Mouse (Mus musculus) hindbrain, embryonic 15.5 days (tissue): Measurements from ENCODE around the gene Ptcra. TPM values are rescaled to one million over a fixed set of nuclear protein-coding genes. Genes with fewer than 3 reads are reported as not detected.
"Not testable (repeated sequence)": the region's sequence is repeated elsewhere in the genome, so short reads cannot be mapped to it uniquely, and the experiment has no call there.

ENCODE experiments used
- ATAC-seq: fragments of 200-750 bp; cut with Nextera tagmentation; 2 replicates; pipeline ENCODE4 v1.8.0; 2017; ENCODE audit warnings: low read depth, moderate number of reproducible peaks, moderate TSS enrichment; ENCODE audit not compliant: low FRiP score
- H3K27ac ChIP-seq: fragments of 300-500 bp; sonication (generic); replicated peaks from 2 replicates; pipeline ENCODE4 v1.5.1; 2015; ENCODE audit warnings: mild to moderate bottlenecking, inconsistent platforms
- H3K27me3 ChIP-seq: fragments of 300-500 bp; sonication (generic); 2 replicates; pipeline ENCODE4 v1.6.1; 2015; ENCODE audit warnings: control low read depth, inconsistent platforms
- H3K36me3 ChIP-seq: fragments of 300-500 bp; sonication (generic); 2 replicates; pipeline ENCODE4 v1.6.1; 2015; ENCODE audit warnings: control low read depth, inconsistent platforms
- H3K4me1 ChIP-seq: fragments of 300-500 bp; sonication (generic); replicated peaks from 2 replicates; pipeline ENCODE4 v1.6.1; 2015; ENCODE audit warnings: control low read depth, inconsistent platforms
- H3K4me2 ChIP-seq: fragments of 300-500 bp; sonication (generic); 2 replicates; pipeline ENCODE4 v1.6.1; 2015; ENCODE audit warnings: moderate library complexity, mild to moderate bottlenecking, inconsistent platforms
- H3K4me3 ChIP-seq: fragments of 300-500 bp; sonication (generic); 2 replicates; pipeline ENCODE4 v1.5.1; 2015; ENCODE audit warnings: mild to moderate bottlenecking, inconsistent platforms
- H3K9ac ChIP-seq: fragments of 300-500 bp; sonication (generic); 2 replicates; pipeline ENCODE4 v1.6.1; 2015; ENCODE audit warnings: inconsistent platforms
- H3K9me3 ChIP-seq: fragments of 300-500 bp; sonication (generic); 2 replicates; pipeline ENCODE4 v1.6.1; 2016; ENCODE audit warnings: control low read depth, inconsistent platforms
- WGBS: fragments of 180-500 bp; shearing (Covaris S2); methylation state at CpG from one replicate; pipeline ENCODE4 v1.1.7; 2015; 5-methylcytosine and 5-hydroxymethylcytosine counted together
- polyA plus RNA-seq: library from polyadenylated mRNA; unstranded; fragments of >200 nt; fragmentation: Nextera tagmentation; extraction: Ambion mirVana; gene quantifications from 2 replicates; pipeline ENCODE4 v1.2.1, GENCODE M21; 2015

The Ptcra gene
- polyA plus RNA-seq, 1 experiment from 2014 or later: 0.19 TPM

DNA sequence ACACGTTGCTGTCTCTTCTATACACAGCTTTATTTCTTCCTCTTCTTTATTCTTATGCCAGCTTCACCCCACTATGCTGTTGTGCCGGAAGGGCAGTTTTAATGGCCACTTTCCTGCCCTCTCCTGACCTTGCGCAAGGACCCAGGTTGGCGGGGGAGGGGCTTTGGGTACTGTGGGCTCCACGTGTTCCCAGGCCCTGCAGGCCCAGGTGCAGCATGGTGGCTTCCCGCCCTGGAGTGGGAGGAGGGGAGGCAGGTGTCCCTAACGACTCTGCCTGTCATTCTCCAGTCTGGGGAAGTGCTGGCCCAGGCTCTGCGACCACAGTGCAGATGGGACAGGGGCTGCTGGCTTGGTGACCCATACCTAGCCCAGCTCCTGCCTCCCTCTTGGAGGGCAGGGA lies 4.4 kb upstream of the Ptcra start:
- Histone ChIP-seq H3K27ac (no peak overlapping the region), H3K4me3 (no peak overlapping the region), H3K9ac (no peak overlapping the region), H3K27me3 (no peaks in the 10 kb centered on the region), H3K4me1 (peaks cover 7% of the 10 kb centered on the region), H3K36me3 (no peaks in the 10 kb centered on the region), H3K4me2 (no peak overlapping the region), H3K9me3 (no peaks in the 10 kb centered on the region)
- ATAC-seq: no peak
- 58% methylated on average over 8 of the region's 8 CpGs for WGBS

DNA sequence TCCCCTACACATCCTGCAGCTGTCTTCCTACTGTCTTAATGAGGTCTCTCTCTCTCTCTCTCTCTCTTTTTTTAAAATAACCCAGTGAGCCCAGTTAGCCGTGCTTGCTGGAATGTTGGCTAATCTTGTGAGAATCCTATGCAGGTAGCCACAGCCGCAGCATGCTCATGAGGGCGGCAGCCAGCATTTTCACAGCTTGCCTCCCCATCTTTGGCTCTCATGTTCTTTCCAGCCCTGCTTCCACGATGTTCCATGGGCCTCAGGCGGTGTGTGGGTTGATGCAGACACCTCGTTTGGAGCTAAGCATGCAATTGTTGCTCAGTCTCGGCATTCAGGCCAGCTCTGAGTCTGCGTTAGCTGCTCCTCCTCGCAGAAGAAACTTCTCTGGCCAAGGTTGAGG lies 1.4 kb upstream of the Ptcra start:
- not testable (repeated sequence) for ATAC-seq, H3K36me3 ChIP-seq, H3K9ac ChIP-seq, H3K4me1 ChIP-seq, H3K27me3 ChIP-seq, H3K4me3 ChIP-seq, H3K27ac ChIP-seq, H3K4me2 ChIP-seq, H3K9me3 ChIP-seq
- 73% methylated on average over 9 of the region's 9 CpGs for WGBS

DNA sequence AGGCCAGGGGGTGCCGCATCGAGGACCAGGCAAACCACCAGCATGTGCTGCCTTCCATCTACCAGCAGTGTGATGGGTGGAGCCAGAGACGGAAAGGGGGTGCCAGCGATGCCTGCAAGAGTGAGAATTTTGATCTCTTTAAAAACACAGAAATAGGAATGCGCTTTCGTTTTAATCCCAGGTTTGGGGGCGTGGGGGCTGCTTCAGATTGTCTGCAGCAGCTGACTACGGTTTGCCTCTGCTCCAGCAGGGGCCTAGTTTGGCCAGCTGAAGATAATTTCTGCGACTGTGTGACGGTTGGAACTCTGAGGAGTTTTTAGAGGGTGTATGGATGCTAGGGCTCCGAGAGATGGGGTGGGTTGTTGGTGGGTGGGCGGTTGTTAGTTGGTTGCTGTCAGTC lies 4.8 kb downstream of the Ptcra start:
- Histone ChIP-seq H3K4me3 (no peak overlapping the region), H3K36me3 (no peaks in the 10 kb centered on the region), H3K4me2 (no peak overlapping the region), H3K9ac (no peak overlapping the region), H3K27ac (no peak overlapping the region), H3K9me3 (no peaks in the 10 kb centered on the region), H3K27me3 (no peaks in the 10 kb centered on the region), H3K4me1 (no peaks in the 10 kb centered on the region)
- 89% methylated on average over 12 of the region's 12 CpGs for WGBS
- no peak for ATAC-seq

DNA sequence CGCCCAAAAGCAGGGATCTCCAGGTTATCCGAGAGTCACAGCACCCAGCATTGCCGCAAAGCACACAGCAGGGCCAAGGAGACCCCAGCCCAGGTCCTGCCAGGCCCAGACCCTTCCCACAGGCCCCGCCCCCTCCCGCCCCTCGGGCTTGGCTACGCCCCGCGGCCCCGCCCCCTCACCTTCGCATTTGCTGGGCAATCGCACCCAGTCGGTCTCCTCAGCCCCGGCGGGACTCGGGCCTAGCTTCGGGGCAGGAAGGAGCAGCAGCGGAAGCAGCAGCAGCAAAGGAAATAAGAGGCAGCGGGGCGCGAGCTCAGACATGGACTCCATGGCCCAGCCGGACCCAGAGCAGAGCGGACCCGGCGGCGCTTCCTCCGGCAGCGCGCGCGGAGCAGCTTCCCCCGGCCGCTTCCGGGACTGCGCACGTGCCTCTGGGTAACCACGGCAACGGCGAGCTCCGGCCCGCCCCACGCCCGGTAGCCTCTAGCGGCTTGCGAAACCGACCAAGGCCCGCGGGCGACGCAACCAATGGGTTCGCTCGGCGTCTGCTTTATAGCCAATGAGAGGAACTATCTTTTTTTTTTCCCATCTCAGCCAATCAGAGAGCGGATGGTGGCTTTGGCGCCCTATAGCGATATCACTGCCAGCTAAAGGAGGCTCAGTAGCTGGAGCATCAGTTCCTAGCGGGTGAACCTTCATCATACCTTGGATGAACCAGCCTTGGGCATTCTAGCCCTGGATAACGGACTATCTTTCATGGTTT lies 11.5 kb downstream of the Ptcra start, which contains the start of gene Cnpy3:
TSS of gene Cnpy3 (minus strand) at position 421 of the 763 bp plus-strand sequence.
- H3K36me3 ChIP-seq: 0 out of 2 replicates have a peak, but pooled peaks cover 1% of the 10 kb centered on the region

DNA sequence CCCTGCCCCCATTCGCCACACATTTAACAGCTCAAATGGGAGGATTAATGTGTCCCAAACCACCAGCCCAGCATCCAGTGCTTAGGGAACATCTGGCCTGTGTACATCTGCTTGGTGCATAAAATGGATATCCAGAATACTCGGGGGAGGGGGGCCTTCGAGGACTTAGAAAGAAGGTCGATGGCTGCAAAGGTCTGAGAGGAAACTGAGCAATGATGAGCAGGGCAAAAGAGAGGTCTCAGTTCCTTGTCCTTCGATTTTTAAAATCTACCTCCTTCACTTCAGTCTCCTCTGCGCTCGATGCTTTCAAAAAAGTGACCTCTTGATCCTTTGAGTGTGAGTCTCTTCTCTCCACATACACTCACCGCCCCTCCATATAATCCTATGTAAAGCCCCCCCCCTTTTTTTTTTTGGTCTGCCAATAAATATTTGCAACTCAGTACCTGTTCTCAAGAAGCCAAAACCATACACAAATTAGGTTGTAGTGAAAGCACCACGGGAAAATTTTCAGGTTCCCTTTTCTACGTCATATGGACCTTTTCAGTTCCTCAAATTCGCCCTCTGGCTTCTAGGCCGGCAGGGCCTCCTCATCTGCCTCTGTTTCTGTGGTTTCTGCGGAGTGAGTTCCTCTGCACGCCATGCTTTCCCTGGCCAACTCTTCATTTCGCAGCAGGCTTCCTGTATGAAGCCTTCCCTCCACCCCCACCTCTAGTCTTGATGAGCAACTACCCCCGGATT lies 12.3 kb downstream of the Ptcra start:
- Histone ChIP-seq H3K9ac (peak overlapping the region; percentile 76), H3K4me2 (peak overlapping the region; percentile 79), H3K36me3 (peaks cover 7% of the 10 kb centered on the region; the same call in 1 of the 2 replicates), H3K4me1 (peaks cover 22% of the 10 kb centered on the region), H3K27me3 (no peaks in the 10 kb centered on the region), H3K9me3 (no peaks in the 10 kb centered on the region), H3K4me3 (peak overlapping the region; percentile 77), H3K27ac (peak overlapping the region; percentile 92)
- ATAC-seq: no peak; the same call in 1 of the 2 replicates
- WGBS: 29% methylated on average over 16 of the region's 16 CpGs

More for the DNA sequence above, 11.5 kb downstream of the Ptcra start, which contains the start of gene Cnpy3:
- no peaks in the 10 kb centered on the region for H3K9me3 ChIP-seq
- H3K9ac ChIP-seq: peak within 1 kb of the TSS; percentile 76
- no peaks in the 10 kb centered on the region for H3K27me3 ChIP-seq
- peak within 1 kb of the TSS; percentile 92 for H3K27ac ChIP-seq
- peak; percentile 99 for ATAC-seq
- H3K4me1 ChIP-seq: peaks cover 22% of the 10 kb centered on the region
- peak within 1 kb of the TSS; percentile 77 for H3K4me3 ChIP-seq
- 0% methylated on average over 54 of the region's 58 CpGs for WGBS
- peak within 1 kb of the TSS; percentile 79 for H3K4me2 ChIP-seq

DNA sequence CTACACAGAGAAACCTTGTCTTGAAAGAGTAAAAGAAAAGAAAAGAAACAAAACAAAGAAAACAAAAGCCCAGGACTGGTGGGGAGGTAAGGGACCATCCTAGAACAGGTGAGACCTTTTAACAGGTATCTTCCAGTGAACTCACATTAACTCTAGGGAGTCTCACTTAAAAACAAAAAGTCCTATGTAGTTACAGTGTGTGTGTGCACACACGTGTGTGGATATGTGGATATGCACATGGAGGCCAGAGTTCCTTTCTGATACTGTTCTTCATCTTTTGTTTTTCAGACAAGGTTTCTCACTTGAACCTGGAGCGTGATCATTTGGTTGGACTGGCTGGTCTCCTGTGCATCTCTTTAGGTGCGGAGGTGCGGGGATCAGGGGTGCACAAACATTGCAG lies 12.9 kb downstream of the Ptcra start:
- Histone ChIP-seq H3K4me2 (peak overlapping the region; percentile 79), H3K27me3 (no peaks in the 10 kb centered on the region), H3K4me3 (peak overlapping the region; percentile 77), H3K27ac (peak overlapping the region; percentile 92; the same call in 1 of the 2 replicates), H3K9me3 (no peaks in the 10 kb centered on the region), H3K4me1 (peaks cover 22% of the 10 kb centered on the region), H3K9ac (peak overlapping the region; percentile 76), H3K36me3 (peaks cover 7% of the 10 kb centered on the region; the same call in 1 of the 2 replicates)
- WGBS: 97% methylated on average over 4 of the region's 4 CpGs
- no peak for ATAC-seq

DNA sequence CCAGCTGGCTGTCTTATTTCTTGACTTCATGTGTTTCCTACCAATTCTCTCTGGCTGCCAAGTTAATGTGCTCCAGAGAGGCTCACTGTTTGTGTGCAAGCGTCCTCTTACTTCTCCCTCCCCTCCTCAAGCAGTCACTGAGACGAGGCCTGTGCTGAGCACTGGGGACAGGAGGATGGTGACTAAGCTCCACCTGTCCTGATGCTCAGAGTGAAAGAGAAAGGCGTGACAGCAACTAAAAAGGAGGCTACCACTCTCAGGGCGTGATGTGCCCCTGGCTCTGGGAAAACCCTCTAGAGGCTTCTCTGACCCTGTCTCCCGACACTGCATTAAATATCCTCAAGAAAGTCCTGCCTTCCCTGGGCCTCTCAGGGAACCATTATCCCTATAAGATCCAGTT lies 14.2 kb downstream of the Ptcra start:
- H3K9ac ChIP-seq: no peak overlapping the region
- ATAC-seq: no peak
- no peaks in the 10 kb centered on the region for H3K9me3 ChIP-seq
- WGBS: 88% methylated on average over 5 of the region's 5 CpGs
- H3K4me2 ChIP-seq: no peak overlapping the region
- H3K27ac ChIP-seq: no peak overlapping the region
- no peaks in the 10 kb centered on the region for H3K27me3 ChIP-seq
- peaks cover 22% of the 10 kb centered on the region for H3K4me1 ChIP-seq
- H3K4me3 ChIP-seq: no peak overlapping the region
- H3K36me3 ChIP-seq: peaks cover 12% of the 10 kb centered on the region

DNA sequence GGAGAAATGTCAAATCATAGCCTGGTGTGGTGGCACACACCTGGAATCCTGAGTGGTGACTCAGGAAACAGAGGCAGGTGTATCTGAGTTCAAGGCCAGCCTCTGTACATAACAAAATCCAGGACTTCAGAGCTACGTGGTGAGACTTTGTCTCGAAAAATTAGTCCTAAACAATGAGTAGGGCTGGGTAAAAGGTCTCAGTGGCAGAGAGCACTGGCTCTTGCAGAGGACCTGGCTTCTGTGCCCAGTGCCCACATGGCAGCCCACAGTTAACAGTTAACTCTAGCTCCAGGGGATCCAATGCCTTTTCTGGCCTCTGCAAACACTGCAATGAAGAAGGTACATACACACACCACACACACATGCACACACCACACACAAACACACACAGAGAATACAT lies 15.7 kb downstream of the Ptcra start:
- Histone ChIP-seq H3K4me3 (no peak overlapping the region), H3K27ac (no peak overlapping the region), H3K9ac (no peak overlapping the region), H3K27me3 (no peaks in the 10 kb centered on the region), H3K4me1 (peaks cover 22% of the 10 kb centered on the region), H3K4me2 (no peak overlapping the region), H3K9me3 (no peaks in the 10 kb centered on the region), H3K36me3 (peaks cover 14% of the 10 kb centered on the region)
- ATAC-seq: no peak
- WGBS: 90% methylated on average over 2 of the region's 2 CpGs

DNA sequence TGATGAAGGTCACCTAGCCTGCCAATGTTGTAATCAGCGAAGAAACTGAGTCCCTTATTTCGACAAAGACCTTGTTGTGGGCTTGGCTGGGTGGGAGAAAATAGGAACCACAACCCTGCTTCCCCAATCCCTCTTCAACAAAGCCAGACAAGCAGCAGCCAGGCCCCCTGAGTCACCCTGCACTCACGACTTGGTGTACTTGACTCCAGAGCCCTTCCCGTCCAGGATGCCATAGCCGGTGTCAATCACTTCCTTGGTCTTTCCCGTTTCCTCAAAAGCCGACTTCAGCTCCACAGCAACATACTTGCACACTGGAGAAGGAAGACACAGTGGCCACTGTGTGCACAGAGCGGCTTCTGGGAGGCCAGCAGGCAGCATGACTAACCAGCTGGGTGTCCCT lies 16.3 kb downstream of the Ptcra start:
- Histone ChIP-seq H3K36me3 (peaks cover 19% of the 10 kb centered on the region), H3K27me3 (no peaks in the 10 kb centered on the region), H3K4me3 (no peak overlapping the region), H3K4me1 (peaks cover 17% of the 10 kb centered on the region), H3K4me2 (no peak overlapping the region), H3K27ac (no peak overlapping the region), H3K9me3 (no peaks in the 10 kb centered on the region), H3K9ac (no peak overlapping the region)
- ATAC-seq: no peak
- WGBS: 85% methylated on average over 8 of the region's 8 CpGs

DNA sequence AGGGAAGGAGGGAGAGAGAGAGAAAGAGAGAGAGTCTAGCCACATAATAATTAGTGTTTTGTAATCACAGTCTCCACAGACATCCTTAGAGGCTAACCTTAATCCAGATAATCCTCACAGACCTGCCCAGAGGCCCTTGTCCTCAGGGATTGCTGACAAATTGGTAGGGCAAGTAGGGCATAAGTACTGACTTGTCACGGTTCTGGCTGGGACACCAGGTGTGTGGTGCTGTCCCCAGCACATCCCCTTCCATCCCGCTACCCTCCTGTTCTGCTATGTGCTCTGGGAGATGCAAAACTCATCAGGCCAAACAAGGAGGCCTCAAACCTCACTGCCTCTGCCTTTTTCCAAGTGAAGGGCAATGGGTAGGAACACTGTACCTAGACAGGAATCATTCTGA lies 18.0 kb downstream of the Ptcra start:
- no peak for ATAC-seq
- H3K36me3 ChIP-seq: peaks cover 22% of the 10 kb centered on the region
- H3K4me2 ChIP-seq: no peak overlapping the region
- 97% methylated on average over 2 of the region's 2 CpGs for WGBS
- H3K4me1 ChIP-seq: peaks cover 8% of the 10 kb centered on the region
- H3K4me3 ChIP-seq: no peak overlapping the region
- H3K9me3 ChIP-seq: no peaks in the 10 kb centered on the region
- H3K9ac ChIP-seq: no peak overlapping the region
- no peak overlapping the region for H3K27ac ChIP-seq
- no peaks in the 10 kb centered on the region for H3K27me3 ChIP-seq

DNA sequence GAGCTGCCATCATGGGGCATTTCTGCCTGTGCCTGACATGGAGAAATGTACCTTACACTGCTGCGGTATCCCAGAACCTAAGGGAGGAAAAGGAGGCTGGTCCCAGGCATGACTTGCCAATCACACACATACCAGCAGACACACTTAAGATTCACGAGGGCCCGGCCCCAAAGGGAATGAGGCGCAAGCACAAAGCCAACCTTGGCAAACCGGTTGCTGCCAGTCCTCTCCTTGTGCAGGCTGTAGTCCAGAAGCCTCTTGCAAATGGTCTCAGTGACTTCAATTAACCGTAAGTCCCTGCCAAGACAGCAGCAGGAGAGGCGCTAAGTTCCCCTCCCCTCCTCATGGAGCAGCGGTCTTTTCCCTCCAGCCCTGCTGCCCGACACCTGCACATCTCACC lies 20.5 kb downstream of the Ptcra start:
- Histone ChIP-seq H3K4me3 (no peak overlapping the region), H3K4me2 (no peak overlapping the region), H3K27ac (no peak overlapping the region), H3K9ac (no peak overlapping the region), H3K36me3 (peaks cover 25% of the 10 kb centered on the region), H3K27me3 (no peaks in the 10 kb centered on the region), H3K4me1 (no peaks in the 10 kb centered on the region), H3K9me3 (no peaks in the 10 kb centered on the region)
- WGBS: 89% methylated on average over 9 of the region's 9 CpGs
- ATAC-seq: no peak

DNA sequence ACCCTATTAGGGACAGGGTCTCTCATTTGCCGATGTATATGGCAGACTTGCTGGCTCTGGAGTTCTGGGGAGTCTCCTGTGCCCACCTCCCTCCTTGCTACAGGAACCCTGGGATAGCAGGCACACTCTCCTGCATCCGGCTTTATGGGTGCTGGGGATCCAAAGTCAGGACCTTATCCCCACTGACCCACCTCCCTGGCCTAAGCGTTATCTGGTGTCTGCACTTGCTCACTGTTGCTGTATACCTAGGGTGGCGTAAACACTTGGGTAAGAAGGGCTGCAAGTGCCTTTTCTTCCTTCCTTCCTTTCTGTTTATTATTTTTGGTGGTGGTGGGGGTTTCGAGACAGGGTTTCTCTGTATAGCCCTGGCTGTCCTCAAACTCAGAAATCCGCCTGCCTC lies 22.2 kb downstream of the Ptcra start:
- Histone ChIP-seq H3K27ac (no peak overlapping the region), H3K36me3 (peaks cover 30% of the 10 kb centered on the region), H3K4me1 (no peaks in the 10 kb centered on the region), H3K9ac (no peak overlapping the region), H3K9me3 (no peaks in the 10 kb centered on the region), H3K27me3 (no peaks in the 10 kb centered on the region), H3K4me3 (no peak overlapping the region), H3K4me2 (no peak overlapping the region)
- WGBS: 91% methylated on average over 6 of the region's 6 CpGs
- ATAC-seq: no peak
